Mouse (Mus musculus) lung, adult 18-20 months (tissue): ENCODE results near the gene Zfp644.
A peak's percentile ranks its signal among the peaks of the same experiment; 100 is the strongest.

ENCODE experiments used
- DNase-seq, 2 experiments: peaks; one replicate each; pipeline ENCODE4 v3.0.0; 2022; ENCODE audit warnings: mixed read lengths in 2 of 2

Gene Zfp644

GRCm38 (mm10) chr5:106589670-106590069 is 107.4 kb downstream of the Zfp644 start:
- no peak for DNase-seq

GRCm38 (mm10) chr5:106589006-106589405 is 108.1 kb downstream of the Zfp644 start:
- DNase-seq = no peak

DNA sequence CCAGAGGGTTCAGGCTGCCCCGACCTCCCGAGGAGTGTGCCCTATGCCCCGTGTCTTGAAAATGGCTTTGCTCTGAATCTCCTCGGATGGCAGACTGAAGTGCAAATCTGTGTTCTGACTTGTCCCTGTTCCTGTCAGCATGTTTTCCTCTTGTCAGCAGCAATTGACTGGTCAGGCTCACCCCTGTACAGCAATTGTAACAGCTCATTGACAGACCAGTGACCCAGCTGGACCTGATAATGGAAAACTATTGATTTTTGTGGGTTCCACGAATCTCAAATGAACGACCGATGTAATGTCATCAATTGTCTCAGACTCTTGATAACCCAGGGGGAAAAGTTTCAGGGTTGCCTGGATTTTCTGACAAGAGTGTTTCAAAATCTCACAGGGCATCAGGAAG is 116.1 kb downstream of the Zfp644 start:
- DNase-seq = no peak

- DNase-seq = no peak
Measured at GRCm38 (mm10) chr5:106577237-106577888, 119.7 kb downstream of the Zfp644 start.

DNA sequence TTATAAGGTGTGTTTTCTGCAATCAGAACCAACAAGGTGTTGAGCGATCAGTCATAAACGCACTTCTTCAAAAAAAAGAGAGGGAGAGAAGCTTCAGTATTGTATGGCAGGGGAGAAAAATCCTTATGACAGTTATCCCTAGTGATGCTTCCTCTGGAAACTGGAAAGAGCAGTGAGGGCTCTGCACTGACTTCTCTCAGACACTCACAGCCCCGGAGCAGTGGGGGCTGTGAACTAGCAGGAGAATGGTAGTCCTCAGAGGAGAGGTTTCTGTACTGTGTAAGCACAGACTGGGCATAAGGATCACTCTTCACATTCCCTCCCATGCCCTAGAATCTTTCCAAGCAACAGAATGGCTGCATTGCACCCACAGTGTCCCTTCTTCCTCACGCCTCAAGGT is 122.0 kb downstream of the Zfp644 start:
- no peak for DNase-seq

GRCm38 (mm10) chr5:106574560-106574946 is 122.5 kb downstream of the Zfp644 start:
- peak; percentile 75 to 77 for DNase-seq

DNA sequence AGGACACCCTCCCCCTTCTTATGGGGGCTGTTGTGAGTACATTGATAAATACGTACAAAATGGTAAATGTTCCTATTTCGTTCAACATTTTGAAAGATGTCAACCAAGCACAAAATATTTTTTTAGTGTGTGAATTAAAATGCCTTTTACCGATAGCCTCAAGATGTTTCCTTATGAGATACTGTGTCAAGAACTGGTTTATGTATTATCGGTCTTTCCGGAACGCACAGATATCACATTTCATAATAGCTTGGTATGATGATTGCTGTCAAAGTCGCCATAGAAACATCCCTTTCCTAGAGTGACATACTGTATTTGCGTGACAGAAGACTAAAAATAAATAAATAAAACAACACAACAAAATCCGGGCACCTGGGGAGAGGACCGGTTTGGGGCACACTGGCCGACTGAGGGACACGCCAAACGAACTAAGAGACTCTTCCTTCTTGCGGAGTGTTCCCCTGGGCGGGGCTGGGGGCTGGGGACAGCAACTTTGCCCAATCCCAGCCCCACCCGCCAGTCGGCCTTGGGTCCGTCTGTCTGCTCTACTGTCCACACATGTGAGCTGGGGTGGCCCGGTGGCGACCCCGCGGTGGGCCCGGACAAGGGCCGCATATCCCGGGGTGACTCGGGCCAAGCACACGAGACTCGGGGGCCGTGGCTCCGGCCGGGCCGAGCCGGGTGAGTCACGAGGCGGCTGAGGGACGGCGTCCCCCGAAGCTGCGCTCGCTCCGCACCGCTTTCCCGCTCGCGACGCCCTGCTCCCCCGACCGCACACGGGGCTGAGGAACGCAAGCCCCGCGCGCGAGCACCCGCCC is 123.1 kb downstream of the Zfp644 start:
- DNase-seq = peak; percentile 4 to 8
